Comparison of ENCODE assay signal across 1 mouse cellular context in genomic region chr11:49846401-49847070, GRCm38 (mm10).
TF ChIP-seq lines count a peak whose summit lies in the region.

Gene Mapk9 (plus strand): TSS chr11:49846751.

TF ChIP-seq in CH12.LX, 34 proteins besides CTCF, POLR2A, EP300 and RAD21 (continued from another document):
- TF ChIP-seq UBTF (IDR thresholded peaks at IDR 0.05; ENCODE audit: low read depth, low read length) (peak; percentile 90; the same call in 1 of the 2 replicates), ZNF384 (IDR thresholded peaks at IDR 0.05; ENCODE audit: low read depth, low read length) (no peak), ELF1 (IDR thresholded peaks at IDR 0.05; ENCODE audit: low read depth, low read length) (peak; percentile 83), MAZ (IDR thresholded peaks at IDR 0.05; ENCODE audit: low read depth, low read length) (peak; percentile 62; the same call in 1 of the 2 replicates), ZKSCAN1 (IDR thresholded peaks at IDR 0.05; ENCODE audit: borderline replicate concordance, low read depth, low read length) (no peak), ZMIZ1 (IDR thresholded peaks at IDR 0.05; ENCODE audit: low read depth, low read length) (no peak), JUND (conservative IDR thresholded peaks at IDR 0.05; ENCODE audit: low read depth, low read length) (no peak), USF1 (IDR thresholded peaks at IDR 0.05; ENCODE audit: low read depth, low read length) (no peak; the same call in 1 of the 2 replicates), CHD1 (IDR thresholded peaks at IDR 0.05; ENCODE audit: low read depth, low read length) (no peak), POLR2AphosphoS2 (IDR thresholded peaks at IDR 0.05; ENCODE audit: low read depth, low read length) (no peak), CHD2 (IDR thresholded peaks at IDR 0.05; ENCODE audit: low read length) (peak; percentile 77), E2F4 (IDR thresholded peaks at IDR 0.05; ENCODE audit: insufficient replicate concordance, low read depth, low read length) (no peak), MYC (IDR thresholded peaks at IDR 0.05; ENCODE audit: low read depth, low read length) (no peak), PAX5 (IDR thresholded peaks at IDR 0.05; ENCODE audit: low read length) (no peak)
TF ChIP-seq in CH12.LX: peak in this region for 14.
